In the genomic region with DNA sequence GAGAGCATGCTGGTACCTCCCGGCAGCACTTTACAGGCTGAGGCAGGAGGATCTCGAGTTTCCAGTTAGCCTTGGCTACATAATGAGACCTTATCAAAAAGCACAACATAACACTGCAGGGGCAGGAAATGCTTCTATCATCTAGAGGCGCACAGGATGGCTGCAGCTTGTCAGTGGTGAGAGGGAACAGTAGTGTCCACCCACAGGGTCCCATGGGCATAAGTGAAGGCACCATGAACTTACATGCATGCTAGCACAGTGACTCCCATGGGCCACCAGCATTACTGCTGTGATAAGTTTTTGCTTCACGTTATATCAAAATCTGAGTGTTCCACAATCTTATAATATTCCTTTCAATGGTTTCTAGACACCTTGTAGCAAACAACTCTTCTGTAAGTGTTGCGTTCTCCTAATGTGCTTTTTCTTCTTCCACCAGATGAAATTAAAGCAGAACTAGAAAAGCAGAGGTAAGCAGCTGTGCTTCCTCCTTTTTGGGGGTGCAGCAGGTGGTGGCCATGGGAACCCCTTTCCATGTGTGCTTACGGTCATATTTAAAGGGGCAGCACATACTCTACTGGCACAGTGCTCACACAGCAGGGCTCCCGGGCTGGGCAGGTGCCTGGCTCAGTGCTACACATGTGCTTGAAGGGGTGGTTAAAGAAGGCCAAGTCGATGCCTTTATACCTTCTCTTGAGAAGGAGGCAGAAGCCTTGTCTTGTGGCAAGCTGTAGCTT, we compare ENCODE assay signal across 26 mouse cellular contexts. TPM values are rescaled to one million over a fixed set of nuclear protein-coding genes. Genes with fewer than 3 reads are reported as not detected.
A peak's percentile ranks its signal among the peaks of the same experiment; 100 is the strongest.
DNase-seq lines count a peak whose midpoint lies in the region; ATAC-seq and TF ChIP-seq lines count a peak whose summit lies in the region.
"Had no signal": no experiment of that assay in that cellular context is flagged by ENCODE, and none has a peak within 500 bp of the region (broad histone marks: within the 10 kb centered on the region; RNA-seq: fewer than 3 reads in every experiment).

No protein-coding gene starts in this region.

- H3K4me2 ChIP-seq in liver, postnatal 0 days (ENCODE audit: low read depth, low read length) = no peak overlapping the region
- no peak overlapping the region for H3K4me2 ChIP-seq in liver, embryonic 12.5 days
- H3K4me2 ChIP-seq: heart, embryonic 12.5 days; hindbrain, embryonic 13.5 days; lung, embryonic 14.5 days; midbrain, embryonic 11.5 days; neural tube, embryonic 15.5 days had no signal

- DNase-seq in liver, postnatal 0 days = no peak
- DNase-seq in B cell, adult 2 months = peak; percentile 65 to 75
- DNase-seq in MN1 (ENCODE audit: low spot score) = no peak
- DNase-seq in left cerebral cortex, adult 11 months (ENCODE audit: low spot score) = no peak
- no peak for DNase-seq in cerebellum, postnatal 4 days (ENCODE audit: low spot score in 2 of 2)
- DNase-seq: adrenal gland, adult 8-10 months; cerebellum, adult 2 months; gastrocnemius, postnatal 14 days; heart, postnatal 14 days; kidney, adult 18-20 months; kidney, postnatal 4 days; lung, embryonic 14.5 days; lung, postnatal 36 days; thymus, adult 2 months had no signal

- no peak overlapping the region for H3K9ac ChIP-seq in liver, postnatal 0 days (replicated peaks)
- H3K9ac ChIP-seq in liver, embryonic 12.5 days = no peak overlapping the region
- H3K9ac ChIP-seq: heart, embryonic 12.5 days; hindbrain, embryonic 13.5 days; lung, embryonic 14.5 days; neural tube, embryonic 15.5 days had no signal

- H3K27ac ChIP-seq in liver, postnatal 0 days (ENCODE audit: low read depth) = peak overlapping the region; percentile 52; the same call in 1 of the 2 replicates
- H3K27ac ChIP-seq in liver, embryonic 12.5 days = no peak overlapping the region
- H3K27ac ChIP-seq: embryonic facial prominence, embryonic 10.5 days; forebrain, embryonic 10.5 days; hindbrain, embryonic 13.5 days; neural tube, embryonic 15.5 days had no signal

- peaks cover 16% of the 10 kb centered on the region for H3K36me3 ChIP-seq in liver, postnatal 0 days (replicated peaks; ENCODE audit: insufficient read depth, low read length)
- peaks cover 31% of the 10 kb centered on the region for H3K36me3 ChIP-seq in liver, embryonic 12.5 days
- H3K36me3 ChIP-seq: forebrain, embryonic 10.5 days had no signal

- peaks cover 31% of the 10 kb centered on the region for H3K4me1 ChIP-seq in liver, postnatal 0 days (ENCODE audit: insufficient read depth)
- peaks cover 12% of the 10 kb centered on the region for H3K4me1 ChIP-seq in liver, embryonic 12.5 days

- 0 out of 2 replicates have a peak, but pooled peaks have one; percentile 35 for ATAC-seq in liver, postnatal 0 days
- no peak for ATAC-seq in liver, embryonic 12.5 days
- ATAC-seq in granulocyte monocyte progenitor cell, adult 5-6 weeks (replicated peaks; ENCODE audit: poor library complexity, severe bottlenecking) = peak; percentile 74
- ATAC-seq in neutrophil, adult 5-6 weeks (ENCODE audit: extremely low read depth, insufficient number of reproducible peaks, low FRiP score, poor library complexity, severe bottlenecking) = peak; percentile 75
- ATAC-seq: activated CD4-positive, CD25-positive, alpha-beta regulatory T cell, adult 4 months; forebrain, embryonic 16.5 days had no signal

- H3K4me3 ChIP-seq in liver, postnatal 0 days (ENCODE audit: low read depth, low read length) = no peak overlapping the region
- no peak overlapping the region for H3K4me3 ChIP-seq in liver, embryonic 12.5 days
- H3K4me3 ChIP-seq: embryonic facial prominence, embryonic 10.5 days; forebrain, embryonic 10.5 days; heart, embryonic 12.5 days; hindbrain, embryonic 13.5 days; neural tube, embryonic 15.5 days had no signal

- H3K9me3 ChIP-seq in liver, postnatal 0 days (ENCODE audit: low read length) = no peaks in the 10 kb centered on the region
- H3K9me3 ChIP-seq in liver, embryonic 12.5 days (replicated peaks) = no peaks in the 10 kb centered on the region
- H3K9me3 ChIP-seq: embryonic facial prominence, embryonic 10.5 days; forebrain, embryonic 10.5 days; G1E; heart, embryonic 12.5 days; hindbrain, embryonic 13.5 days; neural tube, embryonic 15.5 days had no signal

- 60% methylated on average over 8 of the region's 8 CpGs for WGBS in liver, postnatal 0 days (ENCODE audit: insufficient replicate concordance)
- 67% methylated on average over 8 of the region's 8 CpGs for WGBS in liver, embryonic 12.5 days (ENCODE audit: insufficient replicate concordance)

- no peak for TF ChIP-seq EP300 in liver, postnatal 0 days (IDR thresholded peaks at IDR 0.05; ENCODE audit: low read depth)

- no peaks in the 10 kb centered on the region for H3K27me3 ChIP-seq in liver, postnatal 0 days (ENCODE audit: insufficient read depth, low read length)
- no peaks in the 10 kb centered on the region for H3K27me3 ChIP-seq in liver, embryonic 12.5 days (replicated peaks)
- H3K27me3 ChIP-seq: heart, embryonic 12.5 days; hindbrain, embryonic 13.5 days; neural tube, embryonic 15.5 days had no signal

- 0 out of 2 replicates have a peak, but pooled peaks have one; percentile 3 for TF ChIP-seq CTCF in liver, postnatal 0 days (IDR thresholded peaks at IDR 0.05; ENCODE audit: low read depth)

RNA-seq across cellular contexts. Expression of a gene that starts 21.3 kb away (rescaled TPM):
- 2.5 and 2.7 TPM in 2 replicates for polyA plus RNA-seq in liver, postnatal 0 days (2015; fragmentation: Nextera tagmentation; extraction: Ambion mirVana)
- 7.7 and 8.0 TPM in 2 replicates for polyA plus RNA-seq in liver, embryonic 12.5 days (2016; fragmentation: Nextera tagmentation; extraction: Ambion mirVana)
- 14.2 and 20.5 TPM in 2 replicates for total RNA-seq in granulocyte monocyte progenitor cell, adult 5-6 weeks (2014; fragmentation: Nextera tagmentation)
- total RNA-seq in granulocyte monocyte progenitor cell, adult 5-6 weeks (2017) = 15.3 and 24.7 TPM in 2 replicates
- total RNA-seq in neutrophil, adult 5-6 weeks (2017) = 33.4 and 35.9 TPM in 2 replicates

RNA-seq across cellular contexts. Expression of a gene that starts 34.3 kb away (rescaled TPM):
- 3.0 and 3.1 TPM in 2 replicates for polyA plus RNA-seq in liver, postnatal 0 days (2015; fragmentation: Nextera tagmentation; extraction: Ambion mirVana)
- 5.0 and 6.3 TPM in 2 replicates for polyA plus RNA-seq in liver, embryonic 12.5 days (2016; fragmentation: Nextera tagmentation; extraction: Ambion mirVana)
- total RNA-seq in granulocyte monocyte progenitor cell, adult 5-6 weeks (2014; fragmentation: Nextera tagmentation) = 2.1 and 4.5 TPM in 2 replicates
- total RNA-seq in granulocyte monocyte progenitor cell, adult 5-6 weeks (2017) = 2.2 and 5.3 TPM in 2 replicates
- 6.1 and 6.8 TPM in 2 replicates for total RNA-seq in neutrophil, adult 5-6 weeks (2017)

Comparison
In these comparisons a context has a peak if more than half of its experiments do, and no peak if none do; other contexts are left out.
1. DNase-seq: peak in B cell, adult 2 months (2 of 2); none in liver, postnatal 0 days (single experiment), MN1 (single experiment), left cerebral cortex, adult 11 months (single experiment) and cerebellum, postnatal 4 days (0 of 2).